Mouse (Mus musculus) G1E (cell line): ENCODE measurements around the gene Rora.

Source experiments
- CTCF ChIP-seq: IDR thresholded peaks from 2 replicates; pipeline ENCODE4 v1.5.1; 2012; ENCODE audit warnings: low read depth, low read length, inconsistent platforms, mixed read lengths
- POLR2AphosphoS5 ChIP-seq: IDR thresholded peaks from 2 replicates; pipeline ENCODE4 v1.6.1; 2012; ENCODE audit warnings: low read depth, low read length, inconsistent platforms; ENCODE audit not compliant: insufficient replicate concordance

DNA sequence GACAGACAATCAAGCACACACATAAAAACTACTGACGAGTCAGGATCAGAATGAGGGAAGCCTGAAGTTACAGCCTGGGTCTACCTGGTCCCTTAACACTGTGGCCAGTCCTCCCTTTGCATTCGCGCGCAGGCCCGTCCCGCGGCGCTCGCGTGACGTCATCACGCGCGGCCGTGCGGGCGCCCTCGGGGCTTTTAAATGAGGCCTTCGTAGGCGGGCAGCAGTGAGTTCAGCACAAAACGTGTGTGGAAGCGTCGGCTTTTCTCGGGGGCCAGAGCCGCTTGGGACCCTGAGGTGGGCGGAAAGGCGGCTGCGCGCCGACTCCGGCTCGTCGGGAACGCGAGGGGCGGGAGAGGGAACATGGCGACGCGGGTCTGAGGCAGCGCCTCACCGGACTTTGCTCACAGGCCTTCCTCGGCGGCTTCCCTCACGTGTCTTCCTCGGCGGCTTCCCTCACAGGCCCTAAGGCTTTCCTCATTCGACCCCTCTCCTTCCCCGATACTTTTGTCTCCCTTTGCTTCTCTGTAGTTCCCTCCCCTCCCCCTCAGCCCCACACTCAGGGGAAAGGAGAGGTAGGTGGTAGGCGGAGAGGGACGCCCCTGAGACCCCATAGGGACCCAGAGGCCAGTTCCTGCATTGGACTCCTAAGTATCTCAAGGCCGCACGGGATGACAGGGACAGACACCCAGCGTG is 744.3 kb downstream of the Rora start, which contains the start of gene Ice2:
- no peak for TF ChIP-seq POLR2AphosphoS5
- no peak for TF ChIP-seq CTCF
